Mouse (Mus musculus) spleen, adult 12 weeks (tissue): ENCODE results near the gene 4930544D05Rik.

Source experiments
- DNase-seq: peaks from one replicate; pipeline ENCODE4 v3.0.0; 2022; ENCODE audit warnings: low spot score

The 4930544D05Rik gene

GRCm38 (mm10) chr11:70655571-70656455, 40.2 kb downstream of the 4930544D05Rik start:
- DNase-seq, result no peak

GRCm38 (mm10) chr11:70656456-70656927, 40.8 kb downstream of the 4930544D05Rik start:
- no peak for DNase-seq

- no peak for DNase-seq
These were observed 41.3 kb downstream of the 4930544D05Rik start, which contains the start of gene Eno3 for GRCm38 (mm10) chr11:70656964-70657363. Eno3 (plus strand) TSS chr11:70657202.

- no peak for DNase-seq
These were observed 41.9 kb downstream of the 4930544D05Rik start for GRCm38 (mm10) chr11:70657573-70657972.

GRCm38 (mm10) chr11:70657991-70658390, 42.3 kb downstream of the 4930544D05Rik start:
- DNase-seq, result no peak

- no peak for DNase-seq
These were observed 42.9 kb downstream of the 4930544D05Rik start for GRCm38 (mm10) chr11:70658521-70658920.

- no peak for DNase-seq
These were observed 43.3 kb downstream of the 4930544D05Rik start for GRCm38 (mm10) chr11:70658942-70659341.

GRCm38 (mm10) chr11:70660571-70660970, 44.9 kb downstream of the 4930544D05Rik start:
- DNase-seq, result no peak

GRCm38 (mm10) chr11:70663101-70663500, 47.5 kb downstream of the 4930544D05Rik start:
- DNase-seq, result no peak

- no peak for DNase-seq
These were observed 48.3 kb downstream of the 4930544D05Rik start for GRCm38 (mm10) chr11:70663957-70664356.

- no peak for DNase-seq
These were observed 49.1 kb downstream of the 4930544D05Rik start for GRCm38 (mm10) chr11:70664741-70665140.
